Mouse (Mus musculus) adrenal gland, adult 18-20 months (tissue): Measurements from ENCODE around the gene Akr7a5. TPM values are rescaled to one million over a fixed set of nuclear protein-coding genes. Genes with fewer than 3 reads are reported as not detected.

Experiments
- DNase-seq, 2 experiments: peaks; one replicate each; pipeline ENCODE4 v3.0.0; 2021 to 2022; ENCODE audit warnings: low spot score in 2 of 2
- total RNA-seq, 2 experiments: library from RNA; stranded (reverse); gene quantifications; 1 replicate in 1 of 2; 2 replicates in 1 of 2; pipeline ENCODE4 v1.2.3; 2021

Akr7a5 gene
- total RNA-seq, 2 experiments from 2014 or later: 59.3 to 71.3 TPM

GRCm38 (mm10) chr4:139297566-139297965, 13.0 kb upstream of the Akr7a5 start:
- DNase-seq: no peak

GRCm38 (mm10) chr4:139298671-139299366, 11.7 kb upstream of the Akr7a5 start:
- no peak for DNase-seq

- DNase-seq: no peak
Measured at GRCm38 (mm10) chr4:139301780-139302179, 8.8 kb upstream of the Akr7a5 start.

- DNase-seq: no peak
Measured at GRCm38 (mm10) chr4:139302241-139302640, 8.3 kb upstream of the Akr7a5 start.

DNA sequence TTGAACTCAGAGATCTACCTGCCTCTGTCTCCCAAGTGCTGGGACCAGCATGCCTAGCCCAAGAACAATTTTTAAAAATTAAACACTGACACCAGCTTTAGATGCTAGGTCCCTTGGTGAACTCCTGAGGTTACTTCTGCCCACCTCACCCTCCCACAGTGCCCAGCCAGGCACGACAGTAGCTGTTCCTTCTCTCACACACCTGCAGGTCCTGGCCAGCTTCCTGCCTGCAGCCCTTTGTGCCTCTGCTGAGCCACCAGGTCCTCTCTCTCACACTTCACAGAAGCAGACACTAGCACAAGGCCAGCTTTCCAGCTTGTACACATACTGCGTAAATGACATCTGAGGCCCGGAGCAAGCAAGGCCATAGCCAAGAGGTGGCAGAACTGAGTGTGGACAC, 5.0 kb upstream of the Akr7a5 start:
- no peak for DNase-seq

DNA sequence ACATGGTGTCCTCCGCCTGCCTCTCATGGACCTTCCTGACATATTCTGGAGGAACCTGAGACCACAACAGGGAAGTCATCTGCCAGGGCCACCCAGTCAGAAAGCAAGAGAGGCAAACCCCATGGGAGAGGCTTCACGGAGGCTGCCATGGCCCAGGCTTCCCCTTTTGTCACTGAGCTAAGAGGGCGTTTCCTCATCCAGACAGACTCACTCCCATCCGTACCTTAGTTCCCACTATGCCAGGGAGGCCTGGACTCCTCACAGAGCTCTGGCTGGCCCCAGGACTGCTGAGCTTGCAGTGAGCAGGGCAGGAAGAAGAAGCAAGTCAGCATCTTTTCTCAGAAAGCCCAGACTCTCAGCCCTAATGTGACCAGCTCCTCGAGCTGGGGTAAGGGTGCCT, 2.6 kb upstream of the Akr7a5 start:
- no peak for DNase-seq

- DNase-seq: no peak
Measured at GRCm38 (mm10) chr4:139309651-139310050, 893 bp upstream of the Akr7a5 start.

- DNase-seq: no peak
Measured at GRCm38 (mm10) chr4:139310899-139311701, 556 bp downstream of the Akr7a5 start.

GRCm38 (mm10) chr4:139311707-139312106, 1.2 kb downstream of the Akr7a5 start:
- no peak for DNase-seq

DNA sequence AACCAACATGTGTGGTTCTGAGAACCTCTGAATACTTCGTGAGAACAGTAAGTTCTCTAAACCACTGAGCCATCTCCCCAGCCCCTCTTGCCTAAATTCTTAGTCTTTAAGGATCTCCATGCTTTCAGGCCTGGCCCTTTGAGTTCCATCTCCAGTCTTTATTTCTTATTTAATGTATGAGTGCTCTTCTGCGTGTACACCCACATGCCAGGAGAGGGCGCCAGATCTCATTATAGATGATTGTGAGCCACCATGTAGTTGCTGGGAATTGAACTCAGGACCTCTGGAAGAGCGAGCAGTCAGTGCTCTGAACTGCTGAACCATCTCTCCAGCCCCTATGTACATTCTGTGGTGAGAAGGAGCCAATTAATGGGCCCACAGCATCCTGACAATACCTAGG, 2.1 kb downstream of the Akr7a5 start:
- peak in 1 of 2 experiments; percentile 47 for DNase-seq

- no peak for DNase-seq
Measured at GRCm38 (mm10) chr4:139318449-139318848, 7.9 kb downstream of the Akr7a5 start.

- DNase-seq: no peak
Measured at GRCm38 (mm10) chr4:139319740-139320139, 9.2 kb downstream of the Akr7a5 start.

DNA sequence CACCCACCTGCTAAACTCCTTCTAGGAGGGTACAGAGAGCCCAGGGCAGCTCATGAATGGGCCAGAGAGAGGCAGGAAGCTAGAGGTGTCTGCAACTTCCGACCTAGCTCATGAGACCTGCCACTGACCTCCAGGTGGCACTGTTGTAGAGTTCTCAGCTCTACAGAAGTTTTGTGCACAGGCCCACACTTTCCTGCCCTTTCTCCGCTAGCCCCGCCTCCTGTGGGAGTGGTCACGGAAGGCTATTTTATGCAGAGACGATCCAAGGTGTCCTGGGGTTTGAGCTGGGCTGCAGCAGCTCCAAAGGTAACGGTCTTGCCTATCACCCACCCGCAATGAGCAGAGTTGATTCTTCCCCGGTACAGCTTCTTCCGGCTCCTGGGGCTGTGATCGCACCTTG, 20.1 kb downstream of the Akr7a5 start:
- peak; percentile 67 to 70 for DNase-seq

- no peak for DNase-seq
Measured at GRCm38 (mm10) chr4:139334631-139335295, 24.2 kb downstream of the Akr7a5 start.

GRCm38 (mm10) chr4:139335507-139335906, 25.0 kb downstream of the Akr7a5 start:
- DNase-seq: no peak

DNA sequence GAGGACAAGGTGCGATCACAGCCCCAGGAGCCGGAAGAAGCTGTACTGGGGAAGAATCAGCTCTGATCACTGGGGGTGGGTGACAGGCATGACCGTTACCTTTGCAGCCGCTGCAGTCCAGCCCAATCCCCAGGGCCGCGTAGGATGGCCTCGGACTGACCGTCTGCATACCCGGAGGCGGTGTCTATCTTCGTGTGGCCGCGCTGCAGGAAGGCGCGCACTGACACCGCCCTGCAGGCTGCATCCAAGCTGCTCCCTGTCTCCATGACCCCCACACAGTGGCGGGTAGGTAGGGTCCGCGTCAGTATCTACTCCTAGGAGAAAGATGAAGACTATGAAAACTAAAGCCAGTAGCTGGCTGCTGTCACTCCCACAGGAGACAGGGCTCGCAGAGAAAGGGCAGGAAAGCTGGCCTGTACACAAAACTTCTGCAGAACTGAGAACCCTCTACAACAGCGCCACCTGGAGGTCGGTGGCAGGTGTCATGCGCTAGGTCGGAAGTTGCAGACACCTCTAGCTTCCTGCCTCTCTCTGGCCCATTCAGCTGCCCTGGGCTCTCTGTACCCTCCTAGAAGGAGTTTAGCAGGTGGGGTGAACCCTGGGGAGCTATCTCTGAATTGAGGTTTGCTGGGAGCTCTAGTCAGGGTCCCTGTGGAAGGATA, 26.4 kb downstream of the Akr7a5 start:
- DNase-seq: peak; percentile 79 to 85

- no peak for DNase-seq
Measured at GRCm38 (mm10) chr4:139338145-139338544, 27.6 kb downstream of the Akr7a5 start.

DNA sequence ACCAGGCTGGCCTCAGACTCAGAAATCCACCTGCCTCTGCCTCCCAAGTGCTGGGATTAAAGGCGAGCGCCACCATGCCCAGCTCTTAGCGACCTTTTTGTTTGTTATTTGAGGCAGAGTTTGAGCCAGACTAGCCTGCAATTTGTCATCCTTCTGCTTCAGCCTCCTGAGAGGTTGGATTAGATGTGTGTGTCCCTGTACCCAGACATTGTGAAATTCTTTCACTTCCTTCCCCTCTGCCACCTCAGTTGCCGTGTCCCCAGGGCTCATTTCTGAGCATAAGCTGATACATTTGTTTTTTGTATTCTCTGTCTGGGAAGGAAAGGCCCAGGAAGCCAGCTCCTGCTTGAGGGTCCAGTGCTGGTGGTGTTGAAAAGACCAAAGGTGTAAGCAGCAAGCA, 30.3 kb downstream of the Akr7a5 start:
- no peak for DNase-seq

- DNase-seq: peak; percentile 53 to 54
Measured at GRCm38 (mm10) chr4:139341556-139342233, 31.2 kb downstream of the Akr7a5 start.

- DNase-seq: peak; percentile 26 to 46
Measured at GRCm38 (mm10) chr4:139343718-139344117, 33.2 kb downstream of the Akr7a5 start.
